Comparison of ENCODE assay signal across 27 mouse cellular contexts in the genomic region with DNA sequence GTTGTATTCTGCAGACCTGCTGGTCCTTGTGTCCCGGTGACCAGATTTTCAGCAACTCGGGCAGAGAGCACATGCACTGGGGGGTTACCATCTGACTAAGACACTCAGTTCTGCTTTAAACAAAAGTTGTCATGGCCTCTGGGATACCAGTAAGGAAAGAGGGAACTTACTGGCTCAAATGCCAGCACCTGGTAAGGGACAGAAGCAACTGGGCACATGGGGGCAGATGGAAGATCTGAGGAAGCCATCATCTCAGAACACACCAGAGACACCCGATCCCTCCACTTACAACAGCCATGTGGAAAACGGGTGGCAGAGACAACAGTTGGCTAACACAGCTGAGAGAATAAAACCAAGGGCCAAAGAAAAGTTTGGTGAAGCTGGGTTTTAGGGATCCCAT.
"Had no signal": no experiment of that assay in that cellular context is flagged by ENCODE, and none has a peak within 500 bp of the region (broad histone marks: within the 10 kb centered on the region; RNA-seq: fewer than 3 reads in every experiment).

No protein-coding gene starts in this region.

- H3K9me3 ChIP-seq: embryonic facial prominence, embryonic 12.5 days; embryonic facial prominence, embryonic 13.5 days; embryonic facial prominence, embryonic 15.5 days; forebrain, embryonic 10.5 days; forebrain, embryonic 12.5 days; forebrain, embryonic 13.5 days; forebrain, embryonic 15.5 days; heart, embryonic 10.5 days had no signal

- H3K9ac ChIP-seq: embryonic facial prominence, embryonic 12.5 days; embryonic facial prominence, embryonic 13.5 days; embryonic facial prominence, embryonic 15.5 days; forebrain, embryonic 12.5 days; forebrain, embryonic 13.5 days; forebrain, embryonic 15.5 days; forebrain, postnatal 0 days had no signal

- H3K27ac ChIP-seq: embryonic facial prominence, embryonic 12.5 days; embryonic facial prominence, embryonic 13.5 days; embryonic facial prominence, embryonic 15.5 days; forebrain, embryonic 10.5 days; forebrain, embryonic 12.5 days; forebrain, embryonic 13.5 days; forebrain, embryonic 15.5 days; gastrocnemius, adult 2 months; heart, adult 2 months; heart, embryonic 10.5 days had no signal

- H3K4me2 ChIP-seq: embryonic facial prominence, embryonic 12.5 days; embryonic facial prominence, embryonic 13.5 days; embryonic facial prominence, embryonic 15.5 days; forebrain, embryonic 12.5 days; forebrain, embryonic 13.5 days; forebrain, embryonic 15.5 days had no signal

- DNase-seq: cerebellum, adult 8-10 months; cerebellum, adult 9-10 months; cerebellum, adult 9-11 months; cerebellum, postnatal 10 days; cerebellum, postnatal 14 days; cerebellum, postnatal 25 days; cerebellum, postnatal 36 days; embryo, embryonic 11 days; forebrain, postnatal 0 days; gastrocnemius, adult 2 months; gastrocnemius, postnatal 10 days; gastrocnemius, postnatal 14 days; gastrocnemius, postnatal 25 days; gastrocnemius, postnatal 36 days; heart, adult 18-20 months; heart, adult 2 months had no signal

- H3K4me1 ChIP-seq: embryonic facial prominence, embryonic 12.5 days; embryonic facial prominence, embryonic 13.5 days; embryonic facial prominence, embryonic 15.5 days; forebrain, embryonic 10.5 days; forebrain, embryonic 12.5 days; forebrain, embryonic 13.5 days; forebrain, embryonic 15.5 days; heart, embryonic 10.5 days had no signal

- H3K36me3 ChIP-seq: embryonic facial prominence, embryonic 12.5 days; embryonic facial prominence, embryonic 15.5 days; forebrain, embryonic 10.5 days; forebrain, embryonic 12.5 days; forebrain, embryonic 15.5 days; heart, embryonic 10.5 days had no signal

- ATAC-seq: forebrain, embryonic 13.5 days; forebrain, embryonic 14.5 days; forebrain, embryonic 15.5 days; forebrain, embryonic 16.5 days; forebrain, postnatal 0 days had no signal

- H3K4me3 ChIP-seq: embryonic facial prominence, embryonic 12.5 days; embryonic facial prominence, embryonic 13.5 days; embryonic facial prominence, embryonic 15.5 days; erythroblast, embryonic 14.5 days; forebrain, embryonic 10.5 days; forebrain, embryonic 12.5 days; forebrain, embryonic 13.5 days; forebrain, embryonic 15.5 days; gastrocnemius, adult 2 months; heart, adult 2 months; heart, embryonic 10.5 days had no signal

- H3K27me3 ChIP-seq: embryonic facial prominence, embryonic 12.5 days; embryonic facial prominence, embryonic 13.5 days; embryonic facial prominence, embryonic 15.5 days; forebrain, embryonic 12.5 days; forebrain, embryonic 13.5 days; forebrain, embryonic 15.5 days had no signal
